Mouse (Mus musculus): Measurements from ENCODE around the gene F3.

GRCm38 (mm10) chr3:121697169-121697568 is 26.2 kb upstream of the F3 start:
- TF ChIP-seq CTCF (IDR thresholded peaks at IDR 0.05; ENCODE audit: borderline replicate concordance, insufficient read depth, low read length) (no peak), POLR2A (IDR thresholded peaks at IDR 0.05; ENCODE audit: low read depth, low read length) (no peak)

All from embryonic fibroblast, embryonic 13.5 days (primary cell).